Comparison of ENCODE assay signal across 8 mouse cellular contexts in genomic region chr3:135423608-135424212, GRCm38 (mm10). TPM values are rescaled to one million over a fixed set of nuclear protein-coding genes. Genes with fewer than 3 reads are reported as not detected.
DNase-seq lines count a peak whose midpoint lies in the region; ATAC-seq lines count a peak whose summit lies in the region.

TSS of gene Cisd2 (minus strand) at chr3:135423925.

- H3K4me2 ChIP-seq in forebrain, embryonic 14.5 days (ENCODE audit: low read length), result peak within 1 kb of the TSS; percentile 74
- peak within 1 kb of the TSS; percentile 70 for H3K4me2 ChIP-seq in hindbrain, embryonic 12.5 days (replicated peaks)
- H3K4me2 ChIP-seq in neural tube, embryonic 14.5 days (ENCODE audit: low read depth, low read length), result peak within 1 kb of the TSS; percentile 53

- no peak for DNase-seq in layer of hippocampus, adult 18-20 months (ENCODE audit: low spot score in 2 of 2)
- DNase-seq in layer of hippocampus, adult 11-12 months (ENCODE audit: low spot score), result no peak
- DNase-seq in adrenal gland, adult 18-20 months (ENCODE audit: low spot score in 2 of 2), result peak in 1 of 2 experiments; percentile 7
- DNase-seq in forebrain, embryonic 14.5 days (ENCODE audit: low spot score), result no peak
- DNase-seq in left cerebral cortex, postnatal 4 days, result no peak
- no peak for DNase-seq in urinary bladder, postnatal 36 days (ENCODE audit: low spot score in 2 of 2)

- intact Hi-C loops in left cerebral cortex, postnatal 4 days (cut with DNase I), result no loop called here

- H3K36me3 ChIP-seq in forebrain, embryonic 14.5 days (ENCODE audit: control insufficient read depth, insufficient read depth, low read length), result no peaks in the 10 kb centered on the region
- no peaks in the 10 kb centered on the region for H3K36me3 ChIP-seq in hindbrain, embryonic 12.5 days
- H3K36me3 ChIP-seq in neural tube, embryonic 14.5 days (ENCODE audit: control insufficient read depth, insufficient read depth, low read length), result 0 out of 2 replicates have a peak, but pooled peaks cover 3% of the 10 kb centered on the region

- peak within 1 kb of the TSS; percentile 57 for H3K4me3 ChIP-seq in forebrain, embryonic 14.5 days (ENCODE audit: low read depth, low read length)
- peak within 1 kb of the TSS; percentile 77 for H3K4me3 ChIP-seq in hindbrain, embryonic 12.5 days
- peak within 1 kb of the TSS; percentile 60 for H3K4me3 ChIP-seq in neural tube, embryonic 14.5 days (ENCODE audit: low read depth, low read length)

- H3K9me3 ChIP-seq in forebrain, embryonic 14.5 days (replicated peaks; ENCODE audit: control insufficient read depth, low read length), result no peaks in the 10 kb centered on the region
- H3K9me3 ChIP-seq in hindbrain, embryonic 12.5 days (replicated peaks), result no peaks in the 10 kb centered on the region
- no peaks in the 10 kb centered on the region for H3K9me3 ChIP-seq in neural tube, embryonic 14.5 days (ENCODE audit: control insufficient read depth, low read length)

- ATAC-seq in forebrain, embryonic 14.5 days, result peak; percentile 33
- ATAC-seq in hindbrain, embryonic 12.5 days (ENCODE audit: low FRiP score), result peak; percentile 52
- peak; percentile 22 for ATAC-seq in neural tube, embryonic 14.5 days (ENCODE audit: low read depth)

- H3K27ac ChIP-seq in forebrain, embryonic 14.5 days (ENCODE audit: low read depth, low read length), result peak within 1 kb of the TSS; percentile 95
- H3K27ac ChIP-seq in hindbrain, embryonic 12.5 days, result peak within 1 kb of the TSS; percentile 97
- H3K27ac ChIP-seq in neural tube, embryonic 14.5 days (ENCODE audit: low read depth, low read length), result peak within 1 kb of the TSS; percentile 97

- H3K4me1 ChIP-seq in forebrain, embryonic 14.5 days (ENCODE audit: control insufficient read depth, insufficient read depth, low read length), result peaks cover 13% of the 10 kb centered on the region
- H3K4me1 ChIP-seq in hindbrain, embryonic 12.5 days, result peaks cover 19% of the 10 kb centered on the region
- peaks cover 13% of the 10 kb centered on the region for H3K4me1 ChIP-seq in neural tube, embryonic 14.5 days (ENCODE audit: control insufficient read depth, insufficient read depth, low read length)

- no peaks in the 10 kb centered on the region for H3K27me3 ChIP-seq in forebrain, embryonic 14.5 days (replicated peaks; ENCODE audit: control insufficient read depth, insufficient read depth, low read length)
- no peaks in the 10 kb centered on the region for H3K27me3 ChIP-seq in hindbrain, embryonic 12.5 days
- H3K27me3 ChIP-seq in neural tube, embryonic 14.5 days (ENCODE audit: control insufficient read depth, insufficient read depth, low read length), result no peaks in the 10 kb centered on the region

- peak within 1 kb of the TSS; percentile 80 for H3K9ac ChIP-seq in forebrain, embryonic 14.5 days (ENCODE audit: low read length)
- peak within 1 kb of the TSS; percentile 84 for H3K9ac ChIP-seq in hindbrain, embryonic 12.5 days
- H3K9ac ChIP-seq in neural tube, embryonic 14.5 days (replicated peaks; ENCODE audit: low read depth, low read length), result peak within 1 kb of the TSS; percentile 79

- WGBS in forebrain, embryonic 14.5 days, result 6% methylated on average over 8 of the region's 8 CpGs
- WGBS in hindbrain, embryonic 12.5 days, result 4% methylated on average over 8 of the region's 8 CpGs
- WGBS in neural tube, embryonic 14.5 days, result 4% methylated on average over 8 of the region's 8 CpGs

RNA-seq across cellular contexts. Expression of gene Cisd2, which starts in this region (rescaled TPM):
- 10 to 100 TPM; 32.1 to 32.4 TPM for total RNA-seq in layer of hippocampus, adult 18-20 months (2021)
- total RNA-seq in adrenal gland, adult 18-20 months (2021), result 10 to 100 TPM; 25.7 to 37.3 TPM
- 42.5 and 49.5 TPM in 2 replicates for polyA plus RNA-seq in forebrain, embryonic 14.5 days (2014; fragmentation: Nextera tagmentation; extraction: Ambion mirVana)
- polyA plus RNA-seq in hindbrain, embryonic 12.5 days (2016; fragmentation: Nextera tagmentation; extraction: Ambion mirVana), result 77.1 and 82.5 TPM in 2 replicates
- 10 to 100 TPM; 31.8 to 33.4 TPM for total RNA-seq in left cerebral cortex, postnatal 4 days (2021)
- 71.2 and 71.8 TPM in 2 replicates for polyA plus RNA-seq in neural tube, embryonic 14.5 days (2014; fragmentation: Nextera tagmentation; extraction: Ambion mirVana)
